Mouse (Mus musculus): ENCODE data around the gene Il27ra. TPM values are rescaled to one million over a fixed set of nuclear protein-coding genes. Genes with fewer than 3 reads are reported as not detected.
"Not testable (repeated sequence)": the region's sequence is repeated elsewhere in the genome, so short reads cannot be mapped to it uniquely, and the experiment has no call there.

Il27ra gene
- polyA plus RNA-seq, 1 experiment from 2014 or later = 1.1 TPM

DNA sequence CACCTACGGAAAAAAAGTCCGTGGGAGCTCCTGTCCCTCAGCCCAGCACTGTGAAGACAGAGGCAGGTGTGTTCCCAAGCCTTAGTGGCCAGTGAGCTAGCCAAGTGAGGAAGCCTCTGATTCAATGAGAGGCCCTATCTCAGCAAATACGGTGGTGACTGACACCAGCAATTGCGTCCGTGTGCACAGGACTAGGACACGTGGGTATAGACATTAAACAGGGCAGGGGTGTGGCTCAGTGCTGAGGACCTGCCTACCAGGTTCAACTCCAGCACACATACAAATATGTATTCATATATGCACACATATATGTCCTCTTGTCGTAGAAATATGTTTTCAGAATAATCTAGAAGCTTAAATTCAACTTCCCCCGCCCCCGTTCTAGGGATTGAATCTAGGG, 22.7 kb downstream of the Il27ra start:
- Histone ChIP-seq H3K9ac (no peak overlapping the region), H3K9me3 (replicated peaks) (no peaks in the 10 kb centered on the region), H3K27me3 (peaks cover 67% of the 10 kb centered on the region), H3K4me3 (replicated peaks) (no peak overlapping the region), H3K27ac (no peak overlapping the region), H3K4me2 (no peak overlapping the region), H3K36me3 (no peaks in the 10 kb centered on the region), H3K4me1 (replicated peaks) (peaks cover 10% of the 10 kb centered on the region; the same call in 1 of the 2 replicates)
- no peak for ATAC-seq (ENCODE audit: low read depth)
- WGBS (ENCODE audit: insufficient replicate concordance) = 62% methylated on average over 9 of the region's 9 CpGs
- no peak for DNase-seq

DNA sequence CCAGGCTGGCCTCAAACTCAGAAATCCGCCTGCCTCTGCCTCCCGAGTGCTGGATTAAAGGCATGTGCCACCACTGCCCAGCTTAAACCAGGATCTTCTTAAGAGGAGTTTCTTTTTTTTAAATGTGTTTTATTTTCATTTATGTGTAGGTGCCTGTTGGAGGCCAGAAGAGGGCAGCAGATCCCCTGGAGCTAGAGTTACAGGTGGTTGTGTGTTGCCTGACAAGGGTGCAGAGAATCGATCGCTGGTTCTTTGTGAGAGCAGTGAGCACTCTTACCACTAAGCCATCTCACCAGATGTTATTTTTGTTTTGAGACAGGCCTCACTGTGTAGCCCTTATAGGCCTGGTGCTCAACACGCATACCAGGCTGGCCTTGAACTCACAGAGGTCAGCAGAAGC, 26.6 kb downstream of the Il27ra start:
- Histone ChIP-seq H3K4me1 (replicated peaks) (peaks cover 19% of the 10 kb centered on the region), H3K4me2 (no peak overlapping the region), H3K9me3 (replicated peaks) (no peaks in the 10 kb centered on the region), H3K27me3 (peaks cover 64% of the 10 kb centered on the region), H3K9ac (no peak overlapping the region), H3K27ac (no peak overlapping the region), H3K36me3 (no peaks in the 10 kb centered on the region), H3K4me3 (replicated peaks) (no peak overlapping the region)
- ATAC-seq (ENCODE audit: low read depth) = no peak
- DNase-seq = no peak
- WGBS (ENCODE audit: insufficient replicate concordance) = 73% methylated on average over 5 of the region's 5 CpGs

DNA sequence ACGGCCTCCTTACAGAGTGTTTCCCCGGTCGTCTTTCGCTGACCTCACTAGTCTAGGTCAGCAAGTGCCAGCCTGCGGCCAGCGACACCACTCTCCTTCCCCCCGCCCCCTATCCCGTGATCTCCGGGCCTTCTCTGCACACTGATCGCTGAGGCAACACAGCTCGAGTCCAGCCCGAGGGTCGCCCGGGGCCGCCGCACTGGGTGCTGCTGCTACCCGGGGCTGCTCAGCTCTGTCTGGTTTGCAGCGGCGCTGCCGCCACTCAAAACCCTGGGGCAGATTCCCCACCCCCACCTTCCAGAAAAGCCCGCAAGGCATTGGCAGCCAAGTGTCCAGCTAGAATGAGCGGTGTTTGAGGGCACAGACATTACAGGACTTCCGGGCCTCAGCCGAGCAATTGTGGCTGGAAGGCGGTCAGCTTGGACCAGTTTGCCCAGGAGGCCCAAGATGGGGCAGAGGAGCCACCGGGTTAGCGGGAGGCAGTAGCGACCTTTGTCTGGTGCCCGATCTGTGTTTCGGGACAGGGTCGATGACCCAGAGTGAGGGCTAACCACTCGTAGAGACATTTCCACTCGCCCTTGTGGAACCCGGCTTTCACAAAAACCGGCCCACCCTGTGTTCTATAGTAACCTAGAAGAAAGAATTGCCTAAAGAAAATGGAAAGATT, 29.8 kb downstream of the Il27ra start:
- ATAC-seq (ENCODE audit: low read depth) (0 out of 2 replicates have a peak, but pooled peaks have one; percentile 11), DNase-seq (no peak)
- Histone ChIP-seq H3K4me2 (peak overlapping the region; percentile 71), H3K4me1 (replicated peaks) (peaks cover 23% of the 10 kb centered on the region), H3K27ac (no peak overlapping the region), H3K36me3 (no peaks in the 10 kb centered on the region), H3K9me3 (replicated peaks) (no peaks in the 10 kb centered on the region), H3K27me3 (peaks cover 61% of the 10 kb centered on the region), H3K4me3 (replicated peaks) (peak overlapping the region; percentile 56), H3K9ac (no peak overlapping the region)
- 10% methylated on average over 35 of the region's 35 CpGs for WGBS (ENCODE audit: insufficient replicate concordance)

DNA sequence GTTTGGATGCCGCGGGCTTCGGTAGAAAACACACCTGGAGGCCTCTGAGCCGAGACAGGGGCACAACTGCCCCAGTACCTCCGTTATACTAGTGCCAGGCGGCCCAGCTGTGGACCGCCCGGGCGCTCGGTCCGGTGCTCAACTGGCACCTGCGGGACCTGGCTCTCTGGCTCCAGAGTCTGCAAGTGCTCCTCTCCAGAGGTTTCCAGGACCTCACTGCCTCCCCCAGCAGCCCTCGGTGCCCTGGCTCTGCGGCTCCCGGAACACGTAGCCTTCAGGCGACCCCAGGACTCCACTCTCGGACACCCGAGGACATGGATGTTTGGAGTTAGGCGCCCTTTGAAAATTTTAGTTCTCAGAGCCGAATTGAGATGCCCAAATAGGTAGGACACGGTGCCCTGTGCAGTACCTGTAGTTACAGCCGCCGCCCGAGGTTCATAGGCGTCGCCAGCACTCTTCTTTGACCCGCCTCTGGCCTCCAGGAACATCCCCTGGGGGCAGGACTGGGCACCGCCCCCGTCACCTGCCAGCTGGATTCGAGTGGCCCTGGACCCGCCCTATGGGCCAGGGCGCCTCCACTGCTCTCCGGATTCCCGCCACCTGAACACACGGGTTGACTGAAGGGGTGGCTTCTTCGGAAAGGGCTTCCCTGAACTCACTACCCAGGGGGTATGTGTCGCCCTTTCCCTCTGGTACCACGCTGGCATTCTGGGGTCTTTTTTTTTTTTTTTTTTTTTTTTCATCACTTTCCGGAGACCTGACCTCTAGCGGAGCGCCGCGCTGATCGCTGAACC, 30.5 kb downstream of the Il27ra start, which contains the start of gene 2210011C24Rik:
Gene 2210011C24Rik, minus strand, starts transcription at position 467 of the 794 bp plus-strand sequence.
- Histone ChIP-seq H3K9me3 (replicated peaks) (no peaks in the 10 kb centered on the region), H3K36me3 (no peaks in the 10 kb centered on the region), H3K9ac (no peak within 1 kb of the TSS), H3K27me3 (peaks cover 57% of the 10 kb centered on the region), H3K4me2 (peak within 1 kb of the TSS; percentile 71), H3K4me1 (replicated peaks) (peaks cover 23% of the 10 kb centered on the region), H3K4me3 (replicated peaks) (peak within 1 kb of the TSS; percentile 56), H3K27ac (no peak within 1 kb of the TSS)
- no peak for DNase-seq
- no peak for ATAC-seq (ENCODE audit: low read depth)
- WGBS (ENCODE audit: insufficient replicate concordance) = under 1% methylated on average over 45 of the region's 45 CpGs

DNA sequence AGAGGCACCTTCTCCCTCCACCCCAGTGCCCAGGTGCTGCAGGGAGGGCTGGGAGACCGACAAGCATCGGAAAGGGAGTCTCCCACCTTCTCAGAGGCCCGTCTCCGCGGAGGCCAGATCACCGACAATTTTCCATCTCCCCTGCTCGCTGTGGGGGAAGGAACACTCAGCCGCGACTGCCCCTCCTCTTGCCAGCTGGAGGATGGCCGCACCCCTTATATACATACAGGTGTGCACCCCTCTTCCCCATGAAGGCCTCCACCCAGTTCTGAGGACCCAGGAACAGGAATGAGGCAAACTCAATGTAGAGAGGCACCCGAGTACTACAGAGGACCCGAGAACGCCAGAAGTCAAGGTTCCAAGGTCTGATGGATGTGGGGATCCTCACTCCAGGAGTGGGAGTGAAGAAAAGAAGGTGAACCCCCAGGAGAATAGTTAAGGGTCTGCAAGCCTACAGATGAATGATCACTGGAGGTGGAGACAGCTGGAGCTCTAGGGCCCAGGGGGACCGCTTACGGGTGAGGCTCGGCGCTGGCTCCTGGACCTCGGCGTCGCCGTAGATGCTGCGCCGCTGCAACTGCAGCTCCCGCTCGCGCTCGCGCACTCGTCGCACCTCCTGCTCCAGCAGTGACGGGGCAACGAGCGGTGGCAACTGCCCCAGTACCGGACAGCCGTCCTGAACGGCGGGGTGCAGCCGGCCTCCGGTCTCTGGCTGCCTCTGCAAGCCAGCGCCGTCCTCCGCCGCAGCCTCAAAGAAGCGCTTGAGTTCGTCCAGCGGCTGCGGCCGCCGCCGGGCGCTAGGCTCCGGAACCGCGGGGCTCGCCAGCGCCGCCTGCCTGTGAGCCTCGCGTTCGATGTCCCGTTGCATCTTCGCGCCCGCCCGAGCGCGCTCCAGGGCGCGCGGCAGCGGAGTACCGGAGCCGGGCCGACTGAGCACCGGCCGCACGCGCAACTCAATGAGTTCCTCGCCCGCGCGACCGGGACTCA, 31.5 kb downstream of the Il27ra start:
- Histone ChIP-seq H3K4me1 (replicated peaks) (peaks cover 23% of the 10 kb centered on the region), H3K27me3 (peaks cover 55% of the 10 kb centered on the region), H3K9ac (no peak overlapping the region), H3K4me2 (peak overlapping the region; percentile 71), H3K27ac (no peak overlapping the region), H3K36me3 (no peaks in the 10 kb centered on the region), H3K9me3 (replicated peaks) (no peaks in the 10 kb centered on the region), H3K4me3 (replicated peaks) (peak overlapping the region; percentile 56)
- 3% methylated on average over 83 of the region's 83 CpGs for WGBS (ENCODE audit: insufficient replicate concordance)
- peak; percentile 22; the same call in 1 of the 2 replicates for ATAC-seq (ENCODE audit: low read depth)
- peak; percentile 32 for DNase-seq

DNA sequence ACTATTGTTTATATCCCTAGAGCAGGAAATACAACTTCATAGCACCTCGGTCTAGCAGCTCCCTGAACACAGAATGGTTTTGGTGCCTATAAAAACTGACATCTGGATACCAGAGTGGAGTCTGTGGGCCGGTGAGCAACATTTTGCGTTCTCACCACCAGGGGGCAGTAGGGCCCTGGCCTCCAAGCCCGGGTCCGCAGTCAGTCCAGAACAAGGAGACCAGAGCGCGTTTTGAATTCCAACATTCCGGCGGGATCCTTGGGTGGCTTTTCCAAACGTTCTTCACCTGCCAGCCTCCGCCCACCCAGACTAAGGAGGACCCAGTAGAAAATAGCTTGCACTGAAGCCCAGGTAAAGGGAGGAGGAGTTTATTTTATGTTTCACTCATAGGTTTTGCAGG, 32.5 kb downstream of the Il27ra start:
- no peak overlapping the region for H3K4me3 ChIP-seq (replicated peaks)
- no peaks in the 10 kb centered on the region for H3K36me3 ChIP-seq
- ATAC-seq (ENCODE audit: low read depth) = no peak
- WGBS (ENCODE audit: insufficient replicate concordance) = 2% methylated on average over 11 of the region's 11 CpGs
- H3K9ac ChIP-seq = no peak overlapping the region
- peaks cover 30% of the 10 kb centered on the region for H3K4me1 ChIP-seq (replicated peaks)
- H3K9me3 ChIP-seq (replicated peaks) = no peaks in the 10 kb centered on the region
- DNase-seq = peak; percentile 34
- H3K27ac ChIP-seq = no peak overlapping the region
- no peak overlapping the region for H3K4me2 ChIP-seq
- H3K27me3 ChIP-seq = peaks cover 52% of the 10 kb centered on the region

DNA sequence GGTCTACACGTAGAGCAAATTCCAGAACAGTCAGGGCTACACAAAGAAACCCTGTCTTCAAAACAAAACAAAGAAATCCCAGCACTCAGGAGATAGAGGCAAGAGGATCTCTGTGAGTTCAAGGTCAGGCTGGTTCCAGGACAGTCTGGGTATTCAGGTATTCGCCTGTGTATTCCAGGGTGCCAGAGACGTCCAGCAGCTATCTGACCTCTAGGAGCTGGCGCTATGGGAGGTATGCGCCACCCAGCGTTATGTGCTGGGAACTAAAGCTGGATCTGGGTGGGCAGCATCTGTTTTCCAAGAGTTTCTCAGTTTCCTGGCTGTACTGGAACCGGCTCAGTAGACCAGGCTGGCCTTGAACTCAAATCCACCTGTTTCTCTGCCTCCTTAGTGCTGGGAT, 34.0 kb downstream of the Il27ra start:
- peaks cover 43% of the 10 kb centered on the region for H3K27me3 ChIP-seq
- no peak overlapping the region for H3K4me2 ChIP-seq
- no peaks in the 10 kb centered on the region for H3K9me3 ChIP-seq (replicated peaks)
- WGBS (ENCODE audit: insufficient replicate concordance) = 47% methylated on average over 7 of the region's 7 CpGs
- no peak overlapping the region for H3K9ac ChIP-seq
- H3K27ac ChIP-seq = no peak overlapping the region
- no peak overlapping the region for H3K4me3 ChIP-seq (replicated peaks)
- 0 out of 2 replicates have a peak, but pooled peaks cover under 1% of the 10 kb centered on the region for H3K36me3 ChIP-seq
- no peak for DNase-seq
- no peak for ATAC-seq (ENCODE audit: low read depth)
- H3K4me1 ChIP-seq (replicated peaks) = peaks cover 41% of the 10 kb centered on the region

DNA sequence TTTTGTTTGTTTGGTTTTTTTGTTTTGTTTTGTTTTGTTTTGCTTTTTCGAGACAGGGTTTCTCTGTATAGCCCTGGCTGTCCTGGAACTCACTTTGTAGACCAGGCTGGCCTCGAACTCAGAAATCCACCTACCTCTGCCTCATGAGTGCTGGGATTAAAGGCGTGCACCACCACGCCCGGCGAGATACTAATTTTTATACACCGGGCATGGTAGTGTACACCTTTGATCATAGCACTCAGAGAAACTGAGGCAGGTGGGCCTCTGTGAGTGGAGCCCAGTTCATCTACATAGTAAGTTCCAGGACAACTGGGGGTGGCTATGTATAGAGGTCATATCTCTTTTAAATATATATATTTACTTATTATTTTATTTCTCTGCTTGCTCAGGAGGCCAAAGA, 36.9 kb downstream of the Il27ra start:
- not testable (repeated sequence) for ATAC-seq (ENCODE audit: low read depth); DNase-seq; H3K4me3 ChIP-seq (replicated peaks); H3K9ac ChIP-seq; H3K9me3 ChIP-seq (replicated peaks)
- 79% methylated on average over 7 of the region's 7 CpGs for WGBS (ENCODE audit: insufficient replicate concordance)
- H3K27me3 ChIP-seq = peaks cover 14% of the 10 kb centered on the region
- peak overlapping the region; percentile 88; the same call in 1 of the 2 replicates for H3K4me2 ChIP-seq
- 0 out of 2 replicates have a peak overlapping the region, but pooled peaks have one; percentile 84 for H3K27ac ChIP-seq
- H3K4me1 ChIP-seq (replicated peaks) = peaks cover 43% of the 10 kb centered on the region
- H3K36me3 ChIP-seq = peaks cover 27% of the 10 kb centered on the region

DNA sequence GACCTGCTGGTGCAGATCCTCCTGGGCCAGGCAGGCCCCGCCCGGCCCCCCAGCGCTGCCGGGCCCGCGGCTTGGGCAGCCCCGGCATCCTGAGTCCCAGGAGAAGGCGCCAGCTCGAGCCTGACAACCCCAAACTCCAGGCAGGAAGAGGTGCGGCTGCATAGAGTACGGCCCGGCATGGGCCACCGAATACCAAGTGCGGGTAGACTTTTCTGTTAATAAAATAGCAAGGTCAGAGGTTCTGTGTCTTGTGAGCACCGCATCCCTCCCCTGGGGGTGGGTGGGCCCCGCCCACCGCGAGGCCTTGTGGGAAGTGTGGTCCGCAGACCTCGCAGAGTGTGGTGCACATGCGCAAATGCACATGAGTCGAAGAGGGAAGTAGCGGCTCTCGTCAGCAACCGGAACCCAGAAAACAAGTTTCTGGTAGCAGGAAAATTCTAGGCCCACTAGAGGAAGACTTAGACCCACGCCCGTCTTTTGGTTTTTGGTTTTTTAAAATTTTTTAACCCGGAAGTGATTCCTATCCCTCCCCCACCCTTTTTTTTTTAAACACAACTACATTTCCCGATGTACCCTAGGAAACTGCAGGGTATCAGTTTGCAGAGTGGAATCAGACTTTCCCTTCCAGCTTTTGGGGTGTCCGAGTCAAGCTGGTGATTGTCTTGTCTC, 37.7 kb downstream of the Il27ra start:
- peak overlapping the region; percentile 76 for H3K9ac ChIP-seq
- H3K4me3 ChIP-seq (replicated peaks) = peak overlapping the region; percentile 65
- peaks cover 6% of the 10 kb centered on the region for H3K27me3 ChIP-seq
- H3K9me3 ChIP-seq (replicated peaks) = no peaks in the 10 kb centered on the region
- H3K4me2 ChIP-seq = peak overlapping the region; percentile 88
- 1% methylated on average over 30 of the region's 30 CpGs for WGBS (ENCODE audit: insufficient replicate concordance)
- peaks cover 46% of the 10 kb centered on the region for H3K4me1 ChIP-seq (replicated peaks)
- peaks cover 36% of the 10 kb centered on the region for H3K36me3 ChIP-seq
- DNase-seq = peak; percentile 85
- ATAC-seq (ENCODE audit: low read depth) = peak; percentile 89
- peak overlapping the region; percentile 84 for H3K27ac ChIP-seq

DNA sequence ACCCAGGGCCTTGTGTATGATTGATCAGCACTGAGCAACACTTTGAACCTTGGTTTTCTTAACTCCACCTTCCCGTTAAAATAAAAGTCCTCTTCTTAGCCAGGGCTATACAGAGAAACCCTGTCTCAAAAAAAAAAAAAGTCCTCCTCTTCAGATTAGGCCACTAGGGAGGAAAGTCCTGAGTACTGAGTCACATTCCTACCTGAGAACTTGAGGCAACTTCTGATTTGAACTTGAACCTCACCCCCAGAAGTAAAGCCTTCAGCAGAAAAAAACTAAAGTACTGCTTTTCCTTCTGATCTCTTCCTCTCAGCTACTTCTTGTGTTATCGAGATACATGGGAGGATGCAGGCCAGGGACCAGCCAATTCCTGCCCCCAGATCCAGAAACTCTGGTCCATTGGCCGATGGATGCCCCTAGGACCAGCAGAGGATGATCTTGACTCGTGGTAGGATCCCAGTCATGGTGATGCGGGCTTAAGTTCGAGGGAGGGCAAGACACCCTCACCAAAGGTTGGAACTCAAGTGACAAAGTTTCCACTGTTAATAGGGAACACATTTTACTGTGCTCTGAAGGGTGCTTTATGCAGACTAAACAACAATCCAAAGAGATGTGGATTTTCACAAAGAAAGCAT, 38.7 kb downstream of the Il27ra start:
- peak overlapping the region; percentile 76; the same call in 1 of the 2 replicates for H3K9ac ChIP-seq
- peaks cover 56% of the 10 kb centered on the region for H3K4me1 ChIP-seq (replicated peaks)
- DNase-seq (no peak), ATAC-seq (ENCODE audit: low read depth) (no peak)
- H3K36me3 ChIP-seq = peaks cover 45% of the 10 kb centered on the region
- H3K4me3 ChIP-seq (replicated peaks) = peak overlapping the region; percentile 65; the same call in 1 of the 2 replicates
- no peaks in the 10 kb centered on the region for H3K9me3 ChIP-seq (replicated peaks)
- H3K27ac ChIP-seq = peak overlapping the region; percentile 84
- 73% methylated on average over 6 of the region's 6 CpGs for WGBS (ENCODE audit: insufficient replicate concordance)
- peak overlapping the region; percentile 88 for H3K4me2 ChIP-seq
- 0 out of 2 replicates have a peak, but pooled peaks cover 3% of the 10 kb centered on the region for H3K27me3 ChIP-seq
